Mouse (Mus musculus) urinary bladder, postnatal 14 days (tissue): ENCODE results near the gene Cadm2.

Source experiments
- DNase-seq: peaks from one replicate; pipeline ENCODE4 v3.0.0; 2021; ENCODE audit warnings: low spot score

Cadm2 gene

GRCm38 (mm10) chr16:67124811-67125210 lies 495.9 kb downstream of the Cadm2 start:
- no peak for DNase-seq

GRCm38 (mm10) chr16:67122532-67122931 lies 498.2 kb downstream of the Cadm2 start:
- DNase-seq, result no peak

- DNase-seq, result no peak
Observed at GRCm38 (mm10) chr16:67121781-67122180, 498.9 kb downstream of the Cadm2 start.

- no peak for DNase-seq
Observed at GRCm38 (mm10) chr16:67106478-67107061, 514.1 kb downstream of the Cadm2 start.

GRCm38 (mm10) chr16:67096706-67097105 lies 524.0 kb downstream of the Cadm2 start:
- DNase-seq, result no peak

GRCm38 (mm10) chr16:67095916-67096315 lies 524.8 kb downstream of the Cadm2 start:
- no peak for DNase-seq

- no peak for DNase-seq
Observed at GRCm38 (mm10) chr16:67089747-67090146, 531.0 kb downstream of the Cadm2 start.

GRCm38 (mm10) chr16:67079318-67079717 lies 541.4 kb downstream of the Cadm2 start:
- no peak for DNase-seq

GRCm38 (mm10) chr16:67076169-67076895 lies 544.4 kb downstream of the Cadm2 start:
- no peak for DNase-seq

GRCm38 (mm10) chr16:67068461-67068860 lies 552.2 kb downstream of the Cadm2 start:
- no peak for DNase-seq

- no peak for DNase-seq
Observed at GRCm38 (mm10) chr16:67030918-67031317, 589.8 kb downstream of the Cadm2 start.

- no peak for DNase-seq
Observed at GRCm38 (mm10) chr16:67019856-67020255, 600.9 kb downstream of the Cadm2 start.

- DNase-seq, result no peak
Observed at GRCm38 (mm10) chr16:67017710-67018109, 603.0 kb downstream of the Cadm2 start.

- DNase-seq, result no peak
Observed at GRCm38 (mm10) chr16:67003161-67003560, 617.5 kb downstream of the Cadm2 start.

- no peak for DNase-seq
Observed at GRCm38 (mm10) chr16:67001707-67002106, 619.0 kb downstream of the Cadm2 start.

GRCm38 (mm10) chr16:66997461-66997860 lies 623.2 kb downstream of the Cadm2 start:
- no peak for DNase-seq

GRCm38 (mm10) chr16:66987741-66988140 lies 633.0 kb downstream of the Cadm2 start:
- no peak for DNase-seq

- no peak for DNase-seq
Observed at GRCm38 (mm10) chr16:66986879-66987278, 633.8 kb downstream of the Cadm2 start.

- DNase-seq, result no peak
Observed at GRCm38 (mm10) chr16:66970912-66971311, 649.8 kb downstream of the Cadm2 start.

GRCm38 (mm10) chr16:66969520-66970144 lies 651.1 kb downstream of the Cadm2 start:
- DNase-seq, result no peak

GRCm38 (mm10) chr16:66968336-66968735 lies 652.4 kb downstream of the Cadm2 start:
- DNase-seq, result no peak

- DNase-seq, result no peak
Observed at GRCm38 (mm10) chr16:66967686-66968085, 653.0 kb downstream of the Cadm2 start.

GRCm38 (mm10) chr16:66959146-66959545 lies 661.6 kb downstream of the Cadm2 start:
- DNase-seq, result no peak
